Mouse (Mus musculus): Measurements from ENCODE around the gene BC048679. TPM values are rescaled to one million over a fixed set of nuclear protein-coding genes. Genes with fewer than 3 reads are reported as not detected.

Gene BC048679
- not detected for polyA plus RNA-seq (2014; fragmentation: Illumina TruSeq; extraction: RNeasy Lipid Tissue Mini Kit (QIAGEN cat#74804))

DNA sequence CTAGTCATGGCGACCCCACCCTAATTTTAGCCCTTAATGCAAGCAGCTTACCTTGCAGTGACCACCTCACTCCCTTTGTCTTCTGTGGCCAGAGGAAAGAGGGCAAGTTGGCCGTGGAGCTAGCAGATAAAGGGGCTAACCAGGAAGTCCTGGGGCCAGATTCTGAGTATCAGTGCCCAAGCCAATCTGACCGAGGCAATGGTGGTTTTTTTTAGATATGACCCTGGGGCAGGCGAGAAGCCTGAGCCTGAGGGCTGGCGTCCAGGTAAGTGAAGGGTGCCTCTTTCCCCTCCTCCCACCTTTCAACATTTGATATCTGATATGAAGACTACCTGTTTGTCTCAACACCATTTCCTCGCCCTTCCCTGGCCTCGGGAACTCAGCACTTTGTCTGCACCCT, at the start of gene BC048679:
TSS of gene BC048679 (minus strand) at position 101 of the 400 bp plus-strand sequence.

DNA sequence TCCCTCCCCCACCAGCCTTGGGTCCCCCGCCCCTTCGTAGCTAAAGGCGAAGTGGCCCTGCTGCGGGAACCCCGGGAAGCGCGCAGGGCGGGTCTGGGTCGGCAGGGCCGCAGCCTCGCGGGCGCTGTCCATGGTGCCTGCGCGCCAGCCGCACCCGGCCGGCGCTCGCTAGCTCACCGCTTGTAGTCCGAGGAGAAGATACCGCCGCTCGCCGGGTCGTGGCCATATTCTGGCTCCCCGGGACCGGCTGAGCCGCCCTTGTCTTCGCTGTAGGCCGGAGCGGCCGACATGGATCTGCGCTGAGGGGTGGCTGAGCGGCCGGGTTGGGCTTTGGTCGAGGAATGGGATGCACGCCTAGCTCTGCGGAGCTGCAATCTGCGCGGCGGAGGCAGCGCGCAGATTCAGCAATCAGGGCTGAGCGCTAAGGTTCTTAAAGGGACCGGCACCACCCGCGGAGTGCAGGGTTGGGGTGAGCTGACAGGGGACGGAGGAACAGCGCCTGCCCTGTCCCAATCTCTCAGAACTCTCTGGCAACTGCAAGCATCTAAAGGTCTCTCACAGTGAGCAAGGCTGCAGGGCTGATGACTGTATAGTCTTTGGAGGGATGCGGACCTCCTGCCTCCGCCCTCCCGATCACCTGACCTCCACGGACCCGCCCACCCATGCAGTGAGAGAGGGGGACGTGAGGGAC, 4.6 kb downstream of the BC048679 start, which contains the start of gene Ap3b2:
TSS of gene Ap3b2 (minus strand) at position 595 of the 691 bp plus-strand sequence.

DNA sequence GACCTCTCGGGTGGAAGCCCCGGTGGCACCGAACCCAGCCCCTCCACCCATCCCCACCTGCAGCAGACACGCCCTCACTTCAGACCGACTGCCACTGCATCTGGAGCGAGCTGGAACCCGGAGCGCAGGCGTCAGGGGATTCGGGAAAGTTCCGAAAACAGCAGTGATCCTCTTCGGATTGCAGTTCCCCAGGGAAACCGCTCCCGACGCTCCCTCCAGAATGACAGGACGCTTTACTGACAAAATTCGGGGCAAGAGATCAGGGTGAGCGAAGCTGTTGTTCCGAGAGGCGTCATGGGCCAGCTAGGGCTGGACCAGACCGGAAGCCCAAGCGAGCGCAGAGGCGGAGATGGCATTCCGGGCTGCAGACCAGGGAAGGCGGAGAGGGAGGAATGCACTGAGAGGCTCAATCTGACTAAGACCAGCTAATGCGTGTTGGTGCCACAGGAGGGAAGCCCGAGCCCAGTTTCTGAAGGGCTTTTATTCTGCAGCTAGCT, 42.9 kb downstream of the BC048679 start, which contains the start of gene Cpeb1:
TSS of gene Cpeb1 (minus strand) at position 311 of the 497 bp plus-strand sequence.

Other genes with a start within 250 kb of the BC048679 start
- gene Rps17, start 153.0 kb downstream of the BC048679 start, polyA plus RNA-seq (2014; fragmentation: Illumina TruSeq; extraction: RNeasy Lipid Tissue Mini Kit (QIAGEN cat#74804)), result 469 TPM
- 39.3 TPM for gene Cpeb1, start 42.8 kb downstream of the BC048679 start, polyA plus RNA-seq (2014; fragmentation: Illumina TruSeq; extraction: RNeasy Lipid Tissue Mini Kit (QIAGEN cat#74804))
- 0.34 TPM for gene Ap3b2, start 4.4 kb downstream of the BC048679 start, polyA plus RNA-seq (2014; fragmentation: Illumina TruSeq; extraction: RNeasy Lipid Tissue Mini Kit (QIAGEN cat#74804))
- 0.29 TPM for gene Fsd2, start 68.7 kb upstream of the BC048679 start, polyA plus RNA-seq (2014; fragmentation: Illumina TruSeq; extraction: RNeasy Lipid Tissue Mini Kit (QIAGEN cat#74804))
- 7.1 TPM for gene Whamm, start 73.0 kb upstream of the BC048679 start, polyA plus RNA-seq (2014; fragmentation: Illumina TruSeq; extraction: RNeasy Lipid Tissue Mini Kit (QIAGEN cat#74804))
- 2.4 TPM for gene Homer2, start 209.2 kb upstream of the BC048679 start, polyA plus RNA-seq (2014; fragmentation: Illumina TruSeq; extraction: RNeasy Lipid Tissue Mini Kit (QIAGEN cat#74804))